ENCODE assay signal across 22 mouse cellular contexts in genomic region chr7:49637281-49637680, GRCm38 (mm10). TPM values are rescaled to one million over a fixed set of nuclear protein-coding genes. Genes with fewer than 3 reads are reported as not detected.
"Had no signal": no experiment of that assay in that cellular context is flagged by ENCODE, and none has a peak within 500 bp of the region (broad histone marks: within the 10 kb centered on the region; RNA-seq: fewer than 3 reads in every experiment).

No protein-coding gene starts in this region.

- H3K9me3 ChIP-seq: kidney, embryonic 15.5 days; limb, embryonic 15.5 days; liver, embryonic 12.5 days; neural tube, embryonic 12.5 days had no signal

- H3K4me2 ChIP-seq: kidney, embryonic 15.5 days; limb, embryonic 15.5 days; liver, embryonic 12.5 days; lung, embryonic 14.5 days; neural tube, embryonic 12.5 days had no signal

- H3K27ac ChIP-seq: kidney, embryonic 15.5 days; limb, embryonic 15.5 days; liver, embryonic 12.5 days; neural tube, embryonic 12.5 days; stomach, postnatal 0 days had no signal

- H3K36me3 ChIP-seq: kidney, embryonic 15.5 days; limb, embryonic 15.5 days; liver, embryonic 12.5 days; neural tube, embryonic 12.5 days had no signal

- H3K9ac ChIP-seq: kidney, embryonic 15.5 days; limb, embryonic 15.5 days; liver, embryonic 12.5 days; lung, embryonic 14.5 days; neural tube, embryonic 12.5 days had no signal

- ATAC-seq: liver, embryonic 12.5 days had no signal

- H3K4me3 ChIP-seq: kidney, embryonic 15.5 days; liver, embryonic 12.5 days; neural tube, embryonic 12.5 days had no signal

- DNase-seq: kidney, adult 2 months; kidney, postnatal 14 days; left cerebral cortex, postnatal 4 days; lung, postnatal 10 days; right cerebral cortex, postnatal 14 days; thymus, postnatal 4 days had no signal

RNA-seq across cellular contexts. Expression of gene Dbx1, which starts 0.6 kb away (rescaled TPM):
- total RNA-seq: layer of hippocampus, adult 8-10 months; layer of hippocampus, postnatal 14 days; left cerebral cortex, adult 18-20 months; left cerebral cortex, postnatal 10 days; left cerebral cortex, postnatal 4 days; megakaryocyte, adult 5-6 weeks; monocyte, adult 5-6 weeks; neutrophil, adult 5-6 weeks had no signal
- polyA plus RNA-seq: kidney, adult 2 months; large intestine, adult 2 months; liver, embryonic 12.5 days; liver, embryonic 16.5 days; lung, embryonic 14.5 days; small intestine, adult 2 months; stomach, postnatal 0 days had no signal
